Mouse (Mus musculus): ENCODE measurements at regions not wholly inside any gene's neighbourhood (a gene's known extent, or its start where the extent isn't known, plus 50 kb on each side); places are given as distances from the start of the nearest gene placed in this dataset.

GRCm38 (mm10) chr15:85650241-85650640 is 68.0 kb upstream of the Wnt7b start:
- TF ChIP-seq EP300 (IDR thresholded peaks at IDR 0.05; ENCODE audit: low read depth) (no peak), CTCF (IDR thresholded peaks at IDR 0.05; ENCODE audit: low read depth) (no peak)

All from heart, postnatal 0 days (tissue).